Comparison of ENCODE assay signal across 12 mouse cellular contexts in the genomic region with DNA sequence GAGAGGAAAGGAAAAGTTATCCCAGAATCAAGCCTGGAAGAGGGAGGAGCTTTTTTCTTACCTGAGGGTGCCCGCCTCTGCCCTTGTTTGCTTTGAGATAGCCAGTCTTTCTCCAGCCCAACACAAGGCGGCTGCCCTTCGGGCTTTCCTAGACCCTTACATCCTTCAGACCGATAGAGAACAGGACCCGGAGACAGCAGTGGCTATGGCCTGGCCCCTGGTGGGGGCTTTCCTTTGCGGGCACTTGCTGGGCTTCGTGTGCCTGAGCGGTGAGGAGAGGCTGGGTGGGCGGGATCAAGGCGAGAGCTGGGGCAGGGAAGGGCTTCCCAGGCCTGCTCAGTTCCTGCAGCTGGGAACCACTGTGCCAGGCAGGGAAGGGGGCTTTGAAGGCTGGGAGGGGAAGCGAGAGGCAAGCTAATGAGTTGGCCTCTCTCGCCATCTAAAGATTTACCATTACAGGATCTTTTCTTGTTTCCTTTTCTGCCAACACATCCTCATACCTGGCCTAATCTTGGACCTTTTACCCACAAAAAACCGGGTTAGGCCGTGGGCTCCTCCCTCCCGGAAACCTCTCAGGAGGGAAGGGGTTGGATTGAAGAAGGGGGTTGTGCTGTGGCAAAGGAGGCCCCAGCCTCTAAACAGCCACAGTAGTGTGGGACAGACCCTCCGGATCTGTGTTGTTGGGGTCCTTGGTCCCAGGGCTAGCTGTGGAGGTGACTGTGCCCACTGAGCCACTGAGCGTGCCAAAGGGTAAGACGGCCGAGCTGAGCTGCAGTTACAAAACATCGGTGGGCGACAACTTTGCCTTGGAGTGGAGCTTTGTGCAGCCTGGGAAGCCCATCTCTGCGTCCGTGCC. TPM values are rescaled to one million over a fixed set of nuclear protein-coding genes. Genes with fewer than 3 reads are reported as not detected.
A peak's percentile ranks its signal among the peaks of the same experiment; 100 is the strongest.
DNase-seq lines count a peak whose midpoint lies in the region; ATAC-seq lines count a peak whose summit lies in the region.
"Had no signal": no experiment of that assay in that cellular context is flagged by ENCODE, and none has a peak within 500 bp of the region (broad histone marks: within the 10 kb centered on the region; RNA-seq: fewer than 3 reads in every experiment).

A gene (plus strand): TSS at position 86 of the 856 bp plus-strand sequence.

- H3K9me3 ChIP-seq in heart, embryonic 11.5 days (replicated peaks; ENCODE audit: control insufficient read depth, low read length), result no peaks in the 10 kb centered on the region
- no peaks in the 10 kb centered on the region for H3K9me3 ChIP-seq in lung, embryonic 15.5 days
- H3K9me3 ChIP-seq in embryonic facial prominence, embryonic 13.5 days, result no peaks in the 10 kb centered on the region
- no peaks in the 10 kb centered on the region for H3K9me3 ChIP-seq in stomach, embryonic 16.5 days (replicated peaks; ENCODE audit: control insufficient read depth, low read length)
- H3K9me3 ChIP-seq: limb, embryonic 13.5 days; midbrain, embryonic 15.5 days had no signal

- H3K4me1 ChIP-seq in heart, embryonic 11.5 days (ENCODE audit: control insufficient read depth, insufficient read depth, low read length), result peaks cover 9% of the 10 kb centered on the region
- H3K4me1 ChIP-seq in lung, embryonic 15.5 days, result peaks cover 13% of the 10 kb centered on the region
- peaks cover 12% of the 10 kb centered on the region for H3K4me1 ChIP-seq in embryonic facial prominence, embryonic 13.5 days
- no peaks in the 10 kb centered on the region for H3K4me1 ChIP-seq in stomach, embryonic 16.5 days (ENCODE audit: control insufficient read depth, insufficient read depth, low read length)

- 0 out of 2 replicates have a peak, but pooled peaks have one; percentile 33 for ATAC-seq in heart, embryonic 11.5 days (replicated peaks; ENCODE audit: insufficient number of reproducible peaks, low FRiP score, low TSS enrichment)
- ATAC-seq in lung, embryonic 15.5 days (ENCODE audit: borderline replicate concordance, extremely low read depth, low FRiP score, low TSS enrichment), result peak; percentile 43; the same call in 1 of the 2 replicates
- no peak for ATAC-seq in embryonic facial prominence, embryonic 13.5 days (ENCODE audit: insufficient number of reproducible peaks, insufficient read depth, low FRiP score, low TSS enrichment, low read depth)
- peak; percentile 69; the same call in 1 of the 2 replicates for ATAC-seq in stomach, embryonic 16.5 days (ENCODE audit: insufficient read depth, low FRiP score)
- no peak for ATAC-seq in monocyte, adult 5-6 weeks (replicated peaks; ENCODE audit: insufficient number of reproducible peaks, low FRiP score, low TSS enrichment, poor library complexity, severe bottlenecking)
- ATAC-seq: CD4-positive, CD25-positive, alpha-beta regulatory T cell, adult 4 months; midbrain, embryonic 15.5 days had no signal

- no peak within 1 kb of the TSS for H3K9ac ChIP-seq in heart, embryonic 11.5 days (ENCODE audit: low read depth, low read length)
- H3K9ac ChIP-seq in lung, embryonic 15.5 days, result no peak within 1 kb of the TSS
- H3K9ac ChIP-seq in embryonic facial prominence, embryonic 13.5 days, result no peak within 1 kb of the TSS
- peak within 1 kb of the TSS; percentile 62 for H3K9ac ChIP-seq in stomach, embryonic 16.5 days (ENCODE audit: low read length)
- H3K9ac ChIP-seq: limb, embryonic 13.5 days; midbrain, embryonic 15.5 days had no signal

- 48% methylated on average over 23 of the region's 23 CpGs for WGBS in heart, embryonic 11.5 days (ENCODE audit: insufficient replicate concordance)
- WGBS in lung, embryonic 15.5 days, result 48% methylated on average over 23 of the region's 23 CpGs
- 47% methylated on average over 23 of the region's 23 CpGs for WGBS in embryonic facial prominence, embryonic 13.5 days
- WGBS in stomach, embryonic 16.5 days, result 56% methylated on average over 23 of the region's 23 CpGs

- H3K4me2 ChIP-seq in heart, embryonic 11.5 days, result peak within 1 kb of the TSS; percentile 24; the same call in 1 of the 2 replicates
- peak within 1 kb of the TSS; percentile 30; the same call in 1 of the 2 replicates for H3K4me2 ChIP-seq in lung, embryonic 15.5 days
- H3K4me2 ChIP-seq in embryonic facial prominence, embryonic 13.5 days, result 0 out of 2 replicates have a peak within 1 kb of the TSS, but pooled peaks have one; percentile 14
- peak within 1 kb of the TSS; percentile 45 for H3K4me2 ChIP-seq in stomach, embryonic 16.5 days (ENCODE audit: low read depth, low read length)
- H3K4me2 ChIP-seq: limb, embryonic 13.5 days; midbrain, embryonic 15.5 days had no signal

- H3K27ac ChIP-seq in heart, embryonic 11.5 days (ENCODE audit: low read depth, low read length), result no peak within 1 kb of the TSS
- peak within 1 kb of the TSS; percentile 58 for H3K27ac ChIP-seq in lung, embryonic 15.5 days
- no peak within 1 kb of the TSS for H3K27ac ChIP-seq in embryonic facial prominence, embryonic 13.5 days
- H3K27ac ChIP-seq in stomach, embryonic 16.5 days (ENCODE audit: low read length), result peak within 1 kb of the TSS; percentile 76
- H3K27ac ChIP-seq: limb, embryonic 13.5 days; midbrain, embryonic 15.5 days had no signal

- peaks cover 3% of the 10 kb centered on the region; the same call in 1 of the 2 replicates for H3K27me3 ChIP-seq in heart, embryonic 11.5 days (ENCODE audit: control insufficient read depth, insufficient read depth, low read length)
- no peaks in the 10 kb centered on the region for H3K27me3 ChIP-seq in lung, embryonic 15.5 days
- H3K27me3 ChIP-seq in embryonic facial prominence, embryonic 13.5 days, result peaks cover 6% of the 10 kb centered on the region; the same call in 1 of the 2 replicates
- H3K27me3 ChIP-seq in stomach, embryonic 16.5 days (ENCODE audit: control insufficient read depth, insufficient read depth, low read length), result no peaks in the 10 kb centered on the region

- no peak within 1 kb of the TSS for H3K4me3 ChIP-seq in heart, embryonic 11.5 days (ENCODE audit: low read depth, low read length)
- peak within 1 kb of the TSS; percentile 6; the same call in 1 of the 2 replicates for H3K4me3 ChIP-seq in lung, embryonic 15.5 days
- H3K4me3 ChIP-seq in embryonic facial prominence, embryonic 13.5 days, result no peak within 1 kb of the TSS
- H3K4me3 ChIP-seq in stomach, embryonic 16.5 days (replicated peaks; ENCODE audit: low read length), result peak within 1 kb of the TSS; percentile 38
- H3K4me3 ChIP-seq: limb, embryonic 13.5 days; midbrain, embryonic 15.5 days had no signal

- no peak for DNase-seq in heart, adult 9 months (ENCODE audit: low spot score in 2 of 2)
- DNase-seq in lung, postnatal 36 days, result no peak
- no peak for DNase-seq in adrenal gland, adult 18-20 months (ENCODE audit: low spot score in 2 of 2)
- DNase-seq: cerebellum, adult 11-12 months had no signal

- no peaks in the 10 kb centered on the region for H3K36me3 ChIP-seq in heart, embryonic 11.5 days (ENCODE audit: control insufficient read depth, insufficient read depth, low read length)
- 0 out of 2 replicates have a peak, but pooled peaks cover 3% of the 10 kb centered on the region for H3K36me3 ChIP-seq in lung, embryonic 15.5 days
- H3K36me3 ChIP-seq in embryonic facial prominence, embryonic 13.5 days, result no peaks in the 10 kb centered on the region
- H3K36me3 ChIP-seq in stomach, embryonic 16.5 days (ENCODE audit: control insufficient read depth, insufficient read depth, low read length), result no peaks in the 10 kb centered on the region
- H3K36me3 ChIP-seq: limb, embryonic 13.5 days; midbrain, embryonic 15.5 days had no signal

RNA-seq across cellular contexts. Expression of the gene that starts here (rescaled TPM):
- polyA plus RNA-seq in heart, embryonic 11.5 days (2014; fragmentation: Nextera tagmentation; extraction: Ambion mirVana), result 1.5 and 1.6 TPM in 2 replicates
- 26.5 and 33.3 TPM in 2 replicates for polyA plus RNA-seq in lung, embryonic 15.5 days (2015; fragmentation: Nextera tagmentation; extraction: Ambion mirVana)
- 1.5 and 1.6 TPM in 2 replicates for polyA plus RNA-seq in embryonic facial prominence, embryonic 13.5 days (2015; fragmentation: Nextera tagmentation; extraction: Ambion mirVana)
- polyA plus RNA-seq in stomach, embryonic 16.5 days (2015; fragmentation: Nextera tagmentation; extraction: Ambion mirVana), result 96.0 and 120 TPM in 2 replicates
- 1 to 10 TPM; 2.1 to 2.8 TPM for total RNA-seq in adrenal gland, adult 18-20 months (2021)
- total RNA-seq in monocyte, adult 5-6 weeks (2017), result not detected in 3 replicates
- polyA plus RNA-seq: CD4-positive, CD25-positive, alpha-beta regulatory T cell, adult 4 months had no signal

Comparison
In these comparisons a context has a peak if more than half of its experiments do, and no peak if none do; other contexts are left out.
1. RNA of the gene that starts here (polyA plus RNA-seq): 96.0 to 120 TPM in stomach, embryonic 16.5 days and 26.5 to 33.3 TPM in lung, embryonic 15.5 days; 1.5 to 1.6 TPM in heart, embryonic 11.5 days and 1.5 to 1.6 TPM in embryonic facial prominence, embryonic 13.5 days; every median in the first group is over 10 times any median in the second.
2. ATAC-seq: peak in heart, embryonic 11.5 days (single experiment), lung, embryonic 15.5 days (single experiment) and stomach, embryonic 16.5 days (single experiment); none in embryonic facial prominence, embryonic 13.5 days (single experiment) and monocyte, adult 5-6 weeks (single experiment).
3. H3K27ac ChIP-seq: peak in lung, embryonic 15.5 days (single experiment) and stomach, embryonic 16.5 days (single experiment); none in heart, embryonic 11.5 days (single experiment) and embryonic facial prominence, embryonic 13.5 days (single experiment).
4. H3K4me3 ChIP-seq: peak in lung, embryonic 15.5 days (single experiment) and stomach, embryonic 16.5 days (single experiment); none in heart, embryonic 11.5 days (single experiment) and embryonic facial prominence, embryonic 13.5 days (single experiment).
5. Peak in every context shown above with its lines, with median percentiles within 50 percentile points of each other: H3K4me2 ChIP-seq.